Mouse (Mus musculus): ENCODE measurements around the gene Bsn.

The Bsn gene

GRCm38 (mm10) chr9:108094184-108094941 lies 95.8 kb downstream of the Bsn start, which contains the start of gene Apeh:
Apeh (minus strand) TSS chr9:108094606.
- peak; percentile 99 for DNase-seq (ENCODE audit: low spot score in 2 of 2)

DNA sequence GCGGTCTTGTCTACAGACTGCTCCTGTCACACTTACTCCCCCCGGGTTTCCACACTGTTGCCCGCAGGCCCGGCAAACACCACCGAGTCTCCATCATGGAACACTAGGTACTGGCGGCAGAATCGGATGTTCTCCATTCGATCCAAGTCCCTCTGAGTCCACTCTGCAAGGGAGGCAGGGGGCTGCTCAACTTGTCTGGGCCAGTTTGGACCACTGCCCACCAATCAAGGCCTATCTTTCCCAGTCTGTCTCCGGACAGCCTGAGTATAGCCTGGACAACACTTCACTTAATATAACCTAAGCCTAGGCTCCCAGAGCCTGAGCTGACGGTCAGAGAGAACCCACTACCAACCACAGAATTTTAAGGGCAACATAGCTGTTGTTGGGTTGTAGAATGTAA lies 96.6 kb downstream of the Bsn start:
- DNase-seq (ENCODE audit: low spot score in 2 of 2), result no peak

DNA sequence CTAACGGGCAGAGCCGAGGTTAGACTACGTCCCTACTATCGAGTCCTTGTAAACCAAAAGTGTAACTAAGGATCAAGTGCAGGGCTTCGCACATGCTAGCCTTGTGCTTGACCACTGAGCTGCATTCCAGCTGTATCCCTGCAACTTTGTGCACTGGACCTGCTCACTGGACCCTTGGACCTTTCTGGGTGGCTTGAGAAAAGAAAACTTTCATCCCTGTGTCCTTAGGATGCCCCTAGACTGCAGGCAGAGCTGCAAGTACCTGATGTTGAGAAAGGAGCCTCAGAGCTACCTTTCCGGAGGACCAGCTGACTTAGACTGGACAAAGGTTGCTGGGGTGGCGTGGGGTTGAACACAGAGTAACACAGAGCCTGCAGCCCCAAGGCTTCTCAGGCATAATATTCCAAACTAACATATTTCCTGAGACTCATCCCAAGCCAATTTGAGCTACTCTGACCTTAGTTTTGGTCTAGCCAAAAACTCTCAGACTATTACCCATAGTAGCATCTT lies 99.5 kb downstream of the Bsn start:
- DNase-seq (ENCODE audit: low spot score in 2 of 2), result no peak

- no peak for DNase-seq (ENCODE audit: low spot score in 2 of 2)
Measured at GRCm38 (mm10) chr9:108085261-108085660, 104.9 kb downstream of the Bsn start.

- DNase-seq (ENCODE audit: low spot score in 2 of 2), result peak in 1 of 2 experiments; percentile 58
Measured at GRCm38 (mm10) chr9:108083561-108083960, 106.6 kb downstream of the Bsn start.

GRCm38 (mm10) chr9:108082988-108083431 lies 107.2 kb downstream of the Bsn start, which contains the start of gene Rnf123:
Rnf123 (minus strand) TSS chr9:108083346.
- peak; percentile 65 to 68 for DNase-seq (ENCODE audit: low spot score in 2 of 2)

- DNase-seq (ENCODE audit: low spot score in 2 of 2), result peak; percentile 54 to 57
Measured at GRCm38 (mm10) chr9:108082549-108082948, 107.6 kb downstream of the Bsn start.

DNA sequence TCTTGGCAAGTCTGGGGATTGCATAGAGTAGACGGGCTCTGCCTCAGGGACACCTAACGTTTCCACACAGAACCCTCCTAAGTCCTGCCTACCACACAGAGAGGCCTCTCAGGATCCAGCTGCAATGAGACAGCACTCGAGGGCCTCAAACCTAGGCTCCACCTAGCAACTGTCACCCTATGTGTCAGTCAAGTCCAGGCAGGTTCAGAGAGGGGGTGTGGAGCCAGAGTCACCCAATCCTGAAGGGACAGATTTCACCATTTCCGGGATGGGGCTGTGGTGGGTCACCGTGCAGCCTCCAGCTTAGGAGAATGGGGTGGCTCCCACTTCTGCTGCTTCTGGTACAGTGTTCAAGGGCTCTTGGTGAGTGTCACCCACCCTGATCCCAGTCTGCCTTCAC lies 110.0 kb downstream of the Bsn start, which contains the start of gene Mst1:
TSS of gene Mst1 (plus strand) at position 269 of the 400 bp plus-strand sequence.
- peak; percentile 69 to 73 for DNase-seq (ENCODE audit: low spot score in 2 of 2)

DNA sequence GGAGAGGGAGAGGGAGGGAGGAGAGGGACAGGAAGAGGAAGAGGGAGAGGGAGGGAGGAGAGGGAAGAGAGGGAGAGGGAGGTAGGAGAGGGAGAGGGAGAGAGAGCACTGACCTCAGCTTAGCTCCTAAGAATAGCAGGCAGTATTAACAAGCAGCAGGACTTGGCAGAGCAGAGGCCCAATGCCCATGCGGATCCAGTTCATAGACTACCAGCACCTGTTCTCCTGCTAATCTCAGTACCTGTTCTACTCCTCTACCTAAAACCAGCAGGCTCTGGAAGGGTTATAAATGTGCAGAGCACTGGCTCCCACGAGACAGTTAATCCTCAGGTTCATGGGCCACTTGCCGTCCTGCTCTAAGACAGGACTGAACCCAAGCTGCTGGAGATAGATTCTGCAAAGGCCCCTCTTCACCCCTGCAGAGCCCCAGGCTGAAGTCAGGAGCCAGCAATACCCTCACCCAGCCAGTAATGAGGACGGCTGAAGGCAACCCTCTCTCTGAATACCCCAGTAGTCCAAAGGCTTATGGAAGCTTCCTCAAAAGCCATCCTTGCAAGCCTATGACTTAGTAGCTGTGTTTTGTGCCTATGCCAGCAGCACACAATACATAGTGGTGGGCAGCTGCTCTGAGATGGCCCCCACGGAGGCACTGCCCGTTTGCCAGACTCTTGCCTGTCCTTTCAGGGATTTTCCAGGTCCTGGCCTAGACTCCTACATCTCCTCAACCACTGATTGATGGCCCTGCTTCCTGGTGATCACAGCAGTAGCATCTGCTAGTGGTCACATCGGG lies 116.8 kb downstream of the Bsn start:
- DNase-seq (ENCODE audit: low spot score in 2 of 2), result no peak

- no peak for DNase-seq (ENCODE audit: low spot score in 2 of 2)
Measured at GRCm38 (mm10) chr9:108072481-108072924, 117.7 kb downstream of the Bsn start.

- no peak for DNase-seq (ENCODE audit: low spot score in 2 of 2)
Measured at GRCm38 (mm10) chr9:108071801-108072200, 118.4 kb downstream of the Bsn start.

DNA sequence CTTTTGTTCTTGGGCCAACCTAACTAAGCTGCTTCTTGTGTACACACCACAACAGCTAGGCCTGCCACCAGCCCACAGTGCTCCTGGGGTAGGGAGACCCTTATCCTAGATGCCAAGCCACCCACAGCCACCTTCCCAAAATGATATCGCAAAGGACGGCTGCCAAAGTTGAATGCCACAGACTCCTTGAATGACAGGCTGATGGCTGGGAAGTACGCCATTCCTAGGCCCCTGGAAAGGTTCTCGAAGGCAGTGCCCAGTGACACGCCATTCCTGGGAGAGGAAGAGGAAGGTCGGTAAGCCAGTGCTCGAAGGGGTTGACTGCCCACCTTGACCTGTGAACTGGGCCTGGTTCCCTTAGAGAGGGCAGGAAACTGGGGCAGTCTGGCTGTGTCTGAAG lies 120.7 kb downstream of the Bsn start:
- DNase-seq (ENCODE audit: low spot score in 2 of 2), result no peak

GRCm38 (mm10) chr9:108069007-108069406 lies 121.2 kb downstream of the Bsn start:
- DNase-seq (ENCODE audit: low spot score in 2 of 2), result no peak

DNA sequence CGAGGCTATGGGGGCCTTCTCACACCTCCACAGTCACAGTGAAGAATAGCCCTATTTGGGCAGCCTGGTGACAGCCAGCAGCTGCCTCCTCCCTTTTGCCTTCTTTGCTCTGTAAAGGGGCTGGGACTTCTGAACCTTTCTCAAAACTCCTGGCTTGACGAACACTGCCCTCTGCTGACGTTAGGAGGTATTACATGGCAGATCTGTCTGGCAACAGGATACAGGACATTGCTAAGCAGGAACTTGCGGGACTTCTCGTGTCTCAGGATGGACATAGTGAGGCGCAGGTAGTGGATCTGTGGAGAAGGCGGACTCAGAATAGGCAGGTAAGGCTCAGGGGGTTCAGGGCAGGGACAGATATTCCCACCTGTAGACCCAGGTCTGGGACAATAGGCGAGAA lies 122.3 kb downstream of the Bsn start:
- DNase-seq (ENCODE audit: low spot score in 2 of 2), result peak; percentile 84 to 89

DNA sequence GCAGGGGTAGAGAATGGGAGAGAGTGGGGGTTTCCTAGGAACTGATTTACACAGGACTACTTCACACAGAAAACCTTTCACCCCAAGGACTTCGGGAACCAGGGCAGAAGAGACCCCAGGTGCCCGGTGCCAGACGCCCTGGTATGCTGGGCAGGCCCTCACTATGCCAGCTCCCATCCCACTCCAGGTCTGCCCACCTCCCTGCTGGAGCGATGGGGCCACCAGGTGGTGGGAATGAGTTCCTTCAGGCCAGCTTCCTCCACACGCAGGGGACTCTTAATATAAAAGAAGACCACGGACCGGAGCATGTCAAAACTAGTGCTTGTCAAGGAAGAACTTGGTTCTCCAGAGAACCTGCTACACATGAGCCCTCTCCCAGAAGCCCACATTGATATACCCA lies 123.0 kb downstream of the Bsn start:
- no peak for DNase-seq (ENCODE audit: low spot score in 2 of 2)

- DNase-seq (ENCODE audit: low spot score in 2 of 2), result peak; percentile 58 to 77
Measured at GRCm38 (mm10) chr9:108065491-108066011, 124.6 kb downstream of the Bsn start.

DNA sequence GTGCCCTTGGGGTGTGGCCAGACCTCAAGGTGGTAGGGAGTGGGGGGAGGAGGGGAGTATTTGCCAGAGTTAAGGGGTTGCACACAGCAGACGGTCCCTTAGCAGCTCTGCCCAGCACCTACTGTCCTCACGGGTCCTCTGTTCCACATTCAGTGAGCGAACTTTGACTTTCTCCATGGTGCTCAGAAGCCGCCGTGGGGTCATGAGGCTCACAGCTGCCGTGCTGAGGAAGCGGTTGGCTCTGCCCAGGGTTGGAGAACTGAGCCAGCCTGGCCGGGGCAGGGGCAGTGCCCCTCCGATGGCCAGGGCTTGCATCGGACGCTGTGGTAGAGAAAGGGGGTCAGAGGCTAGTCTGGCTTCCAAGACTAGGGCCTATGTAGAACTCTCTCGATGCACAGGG lies 126.8 kb downstream of the Bsn start:
- no peak for DNase-seq (ENCODE audit: low spot score in 2 of 2)

DNA sequence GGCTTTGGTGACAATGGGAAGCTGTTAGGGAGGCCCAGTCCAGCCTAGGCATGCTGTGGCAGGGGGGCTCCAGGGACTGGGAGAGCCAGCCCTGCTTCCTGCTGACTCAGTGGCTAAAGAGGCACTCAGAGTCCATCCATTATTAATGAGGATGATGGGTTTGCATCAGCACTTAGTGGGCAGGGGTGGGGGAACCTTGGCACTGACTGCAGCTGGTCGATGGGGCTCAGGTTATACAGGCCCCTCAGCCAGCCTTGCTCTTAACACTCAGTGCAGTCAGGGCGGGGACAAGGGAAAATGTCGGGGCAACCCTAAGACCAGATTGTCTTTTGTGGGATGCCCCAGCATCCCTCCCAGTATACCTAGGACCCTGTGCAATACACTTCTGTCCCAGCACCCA lies 128.0 kb downstream of the Bsn start:
- peak in 1 of 2 experiments; percentile 14 for DNase-seq (ENCODE audit: low spot score in 2 of 2)

DNA sequence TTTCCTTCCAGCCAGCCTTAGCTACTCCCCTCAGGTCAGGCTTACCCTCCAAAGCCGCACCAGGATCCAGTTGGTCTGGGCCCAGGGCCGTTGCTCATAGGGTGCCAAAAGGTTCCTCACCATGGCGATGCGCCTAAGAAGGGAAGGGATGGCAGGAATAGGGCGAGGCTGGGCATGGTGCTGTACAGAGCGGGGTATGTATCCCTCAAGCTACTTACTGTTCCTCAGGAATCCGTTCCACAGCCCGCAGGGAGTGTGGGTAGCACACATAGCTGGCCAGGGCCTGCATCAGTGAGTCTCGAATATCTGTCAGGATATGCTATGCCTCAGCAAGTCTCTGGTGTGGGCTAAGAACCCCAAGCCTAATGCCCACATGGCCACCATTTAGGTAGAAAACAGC lies 131.9 kb downstream of the Bsn start:
- DNase-seq (ENCODE audit: low spot score in 2 of 2), result no peak

GRCm38 (mm10) chr9:108057262-108057562 lies 133.0 kb downstream of the Bsn start:
- DNase-seq (ENCODE audit: low spot score in 2 of 2), result no peak

GRCm38 (mm10) chr9:108056361-108057261 lies 133.6 kb downstream of the Bsn start:
- peak in 1 of 2 experiments; percentile 16 for DNase-seq (ENCODE audit: low spot score in 2 of 2)

All from spleen, postnatal 10 days (tissue).